Mouse (Mus musculus): Measurements from ENCODE around the gene Crybb2. TPM values are rescaled to one million over a fixed set of nuclear protein-coding genes. Genes with fewer than 3 reads are reported as not detected.

The Crybb2 gene
- total RNA-seq, 2 experiments from 2014 or later = not detected

DNA sequence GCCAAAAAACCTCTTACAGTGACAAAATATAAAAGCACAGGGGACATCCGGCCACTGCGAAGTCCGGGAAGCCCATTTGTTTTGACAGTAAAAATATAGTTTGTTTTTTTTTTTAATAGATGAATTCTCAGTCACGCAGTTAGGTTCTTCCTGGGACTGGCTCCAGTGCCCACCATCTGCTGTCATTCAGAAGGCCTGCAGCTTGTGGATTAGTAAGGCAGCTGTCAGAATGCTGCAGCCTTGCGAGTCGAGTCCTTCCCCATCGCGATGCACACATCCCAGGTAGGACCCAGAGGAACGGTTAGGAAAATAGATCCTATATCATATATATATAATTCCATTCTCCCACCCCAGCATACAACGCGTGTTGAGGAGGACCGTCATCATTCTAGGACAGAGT, 16.5 kb upstream of the Crybb2 start:
- no peak for TF ChIP-seq CTCF (IDR thresholded peaks at IDR 0.05)
- intact Hi-C loops (cut with DNase I) = no loop called here

DNA sequence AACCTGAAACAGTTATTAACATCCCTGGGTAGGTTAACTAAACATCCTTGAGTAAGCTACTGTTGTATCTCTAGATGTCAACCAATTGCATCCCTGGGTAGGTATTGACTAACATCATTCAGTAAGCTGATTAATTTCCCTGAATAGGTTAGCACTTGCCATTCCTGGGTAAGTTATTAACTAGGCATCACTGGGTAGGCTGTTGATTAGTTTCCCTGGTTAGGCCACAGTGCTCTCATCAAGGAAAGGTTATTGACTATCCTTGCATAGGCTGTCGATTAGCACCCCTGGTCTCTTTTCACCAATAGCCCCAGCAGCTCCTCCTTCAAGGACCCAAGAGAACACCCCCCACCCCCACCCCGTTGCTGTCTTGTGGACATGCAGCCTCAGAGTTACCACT, 16.0 kb upstream of the Crybb2 start:
- no peak for DNase-seq
- intact Hi-C loops (cut with DNase I) = no loop called here
- Histone ChIP-seq H3K27ac (no peak overlapping the region), H3K4me3 (no peak overlapping the region)
- no peak for TF ChIP-seq CTCF (IDR thresholded peaks at IDR 0.05)

More for the DNA sequence above, 16.5 kb upstream of the Crybb2 start:
- no peak overlapping the region for H3K27ac ChIP-seq
- no peak for DNase-seq
- no peak overlapping the region for H3K4me3 ChIP-seq

DNA sequence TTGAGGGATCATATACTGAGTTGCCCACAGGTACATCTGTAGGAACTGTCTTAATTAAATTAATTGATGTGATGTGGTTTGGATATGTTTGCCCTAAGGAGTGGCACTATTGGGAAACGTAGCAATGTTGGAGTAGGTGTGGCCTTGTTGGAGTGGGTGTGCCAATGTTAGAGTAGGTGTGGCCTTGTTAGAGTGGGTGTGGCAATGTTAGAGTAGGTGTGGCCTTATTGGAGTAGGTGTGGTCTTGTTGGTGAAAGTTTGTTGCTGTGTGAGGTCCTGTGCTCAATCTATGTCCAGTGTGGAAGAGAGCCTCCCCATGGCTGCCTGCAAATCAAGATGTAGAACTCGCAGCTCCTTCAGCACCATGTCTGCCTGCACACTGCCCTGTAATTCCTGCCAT, 14.4 kb upstream of the Crybb2 start:
- Histone ChIP-seq H3K27ac (no peak overlapping the region), H3K4me3 (no peak overlapping the region)
- TF ChIP-seq CTCF (IDR thresholded peaks at IDR 0.05) = no peak
- intact Hi-C loops (cut with DNase I) = no loop called here
- DNase-seq = no peak

DNA sequence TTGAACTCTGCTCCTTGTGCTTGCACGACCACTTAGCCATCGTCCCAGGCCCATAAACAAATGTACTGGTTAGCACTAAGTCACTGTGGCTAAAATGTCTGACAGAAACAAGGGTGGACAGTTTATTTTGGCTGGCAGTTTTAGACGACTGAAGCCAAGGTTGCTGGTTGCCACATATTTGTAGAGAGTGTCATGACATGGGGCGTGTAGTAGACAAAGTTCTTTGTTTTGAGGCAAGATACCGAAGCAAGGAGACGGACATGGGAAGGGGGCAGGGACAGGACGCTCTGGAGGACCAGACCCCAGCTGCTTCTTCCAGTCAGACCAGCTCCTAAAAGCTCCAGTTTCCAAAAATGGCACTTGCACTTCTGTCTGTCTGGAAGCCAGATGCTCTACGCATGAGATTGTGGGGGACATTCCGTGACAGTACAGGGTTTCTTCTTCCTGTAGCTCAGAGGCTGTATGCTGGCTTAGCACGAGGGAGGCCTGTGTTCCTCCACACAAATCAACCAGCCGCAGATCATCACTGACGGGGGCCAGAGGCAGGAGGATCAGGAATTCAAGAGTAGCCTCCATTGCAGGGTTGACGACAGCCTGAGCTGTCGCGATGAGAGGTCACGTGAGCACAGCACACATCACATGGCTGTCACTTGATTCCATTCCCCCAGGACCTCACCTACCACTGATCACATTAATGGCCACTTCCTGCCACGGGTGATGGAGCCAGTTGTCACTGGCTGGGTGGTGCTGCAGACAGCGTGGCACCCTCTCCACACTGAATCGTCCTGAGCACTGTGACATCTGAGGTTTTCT, 12.6 kb upstream of the Crybb2 start:
- DNase-seq = no peak
- H3K4me3 ChIP-seq = peak overlapping the region; percentile 9; the same call in 1 of the 2 replicates
- TF ChIP-seq CTCF (IDR thresholded peaks at IDR 0.05) = no peak
- intact Hi-C loops (cut with DNase I) = no loop called here
- no peak overlapping the region for H3K27ac ChIP-seq

DNA sequence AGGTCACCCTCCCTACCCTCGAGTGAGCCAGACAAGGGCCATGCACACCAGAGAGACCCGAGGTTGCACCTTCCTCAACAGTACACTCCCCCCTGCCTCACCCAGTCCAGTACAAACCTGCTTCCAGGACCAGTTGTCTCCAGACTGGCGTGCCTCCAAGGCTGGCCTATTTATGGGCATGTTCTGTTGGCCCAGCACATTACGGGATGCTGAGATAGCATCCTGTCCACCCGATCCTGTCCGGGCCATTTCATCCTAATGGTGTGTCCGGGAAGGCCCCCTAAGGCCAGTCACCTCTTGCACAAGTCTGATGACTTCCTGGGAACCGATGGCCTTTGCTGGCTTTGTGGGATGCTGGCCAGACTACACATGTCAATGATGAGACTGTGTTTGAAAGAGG, 11.5 kb upstream of the Crybb2 start, which contains the start of gene Crybb3:
Gene Crybb3 (minus strand): TSS at position 146 of the 400 bp plus-strand sequence.
- intact Hi-C loops (cut with DNase I) = no loop called here
- peak; percentile 78 for DNase-seq

DNA sequence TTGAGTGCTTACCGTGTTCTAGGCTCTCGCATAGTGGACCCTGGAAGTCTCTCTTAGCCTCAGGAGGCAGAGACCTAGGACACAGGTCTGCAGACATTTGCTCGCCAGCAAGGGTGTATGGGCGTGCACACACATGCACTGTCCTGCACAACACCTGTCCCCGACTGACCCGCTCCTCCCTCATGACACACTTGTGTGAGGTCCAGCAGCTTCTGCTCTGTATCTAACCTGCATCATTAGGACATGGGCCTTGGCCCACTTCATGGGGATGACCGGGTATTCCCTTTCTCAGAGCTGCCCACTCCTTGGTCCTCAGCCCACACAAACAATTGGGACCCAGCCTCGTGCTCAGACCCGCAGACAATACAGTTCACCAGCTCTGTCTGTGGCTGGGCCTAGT, 11.1 kb upstream of the Crybb2 start:
- DNase-seq = no peak
- Histone ChIP-seq H3K4me3 (no peak overlapping the region), H3K27ac (no peak overlapping the region)
- TF ChIP-seq CTCF (IDR thresholded peaks at IDR 0.05) = no peak
- intact Hi-C loops (cut with DNase I) = no loop called here

More for the DNA sequence above, 11.5 kb upstream of the Crybb2 start, which contains the start of gene Crybb3:
- Histone ChIP-seq H3K4me3 (no peak within 1 kb of the TSS), H3K27ac (no peak within 1 kb of the TSS)
- no peak for TF ChIP-seq CTCF (IDR thresholded peaks at IDR 0.05)

DNA sequence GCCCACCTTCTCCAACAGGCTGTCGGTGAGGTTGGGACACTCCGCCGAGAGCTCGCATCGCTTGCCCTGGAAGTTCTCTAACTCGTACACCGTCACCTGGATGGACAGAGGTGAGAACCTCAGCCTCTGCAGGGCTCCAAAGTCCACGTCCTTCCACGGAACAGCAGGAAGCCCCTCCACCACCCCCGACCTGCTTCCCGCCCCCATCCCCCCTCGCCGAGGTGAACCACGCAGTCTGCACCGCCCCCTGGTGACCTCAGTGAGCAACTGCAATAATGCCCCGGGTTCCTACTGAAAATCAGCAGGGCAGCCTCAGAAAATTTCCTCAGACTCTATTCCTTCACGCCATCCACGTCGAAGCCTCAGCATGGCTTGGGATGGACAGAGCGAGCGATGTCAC, 9.9 kb upstream of the Crybb2 start:
- Histone ChIP-seq H3K4me3 (peak overlapping the region; percentile 23; the same call in 1 of the 2 replicates), H3K27ac (no peak overlapping the region)
- peak; percentile 48 for DNase-seq
- intact Hi-C loops (cut with DNase I) = loop anchor here (2.0 kb wide), 1 partner anchor 647 kb away; no protein-coding TSS in a partner anchor
- TF ChIP-seq CTCF (IDR thresholded peaks at IDR 0.05) = peak; percentile 69

DNA sequence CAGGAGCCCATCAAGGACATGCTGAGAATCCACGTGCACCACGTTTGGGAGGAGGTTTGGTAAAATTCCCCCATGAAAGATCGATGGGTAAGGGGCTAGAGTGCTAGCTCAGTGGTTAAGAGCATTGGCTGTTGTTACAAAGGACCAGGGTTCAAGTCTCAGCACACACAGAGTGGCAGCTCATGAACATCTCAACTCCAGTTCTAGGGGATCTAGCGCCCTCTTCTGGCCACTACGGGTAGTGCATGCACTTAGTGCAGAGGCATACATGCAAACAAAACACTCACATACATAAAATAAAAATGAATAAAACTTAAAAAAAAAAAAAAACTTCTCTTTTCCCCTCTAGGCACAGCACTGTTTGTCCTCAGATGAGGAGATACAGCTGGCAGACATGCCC, 8.8 kb upstream of the Crybb2 start:
- DNase-seq = no peak
- Histone ChIP-seq H3K4me3 (no peak overlapping the region), H3K27ac (no peak overlapping the region)
- TF ChIP-seq CTCF (IDR thresholded peaks at IDR 0.05) = peak; percentile 58
- intact Hi-C loops (cut with DNase I) = loop anchor here (2.0 kb wide), 1 partner anchor 646 kb away; no protein-coding TSS in a partner anchor

DNA sequence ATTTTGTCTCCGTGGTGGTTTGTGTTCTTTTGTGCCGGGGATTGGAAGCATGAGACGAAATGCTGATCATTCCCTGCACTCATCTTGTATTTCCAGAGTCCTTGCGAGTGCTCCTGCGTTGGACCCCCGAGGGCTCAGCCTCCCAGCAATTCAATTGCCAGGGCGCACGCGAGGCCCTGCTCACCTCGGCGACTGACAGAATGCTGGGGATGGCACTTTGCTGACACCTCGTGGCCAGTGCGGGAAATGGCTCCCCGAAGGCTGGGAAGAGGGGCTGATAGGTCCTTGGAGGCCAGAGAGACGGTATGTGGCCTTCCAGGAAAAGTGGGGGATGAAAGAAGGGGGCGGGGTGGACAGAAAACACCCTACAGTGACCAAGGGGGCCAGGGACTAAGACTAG, 15.6 kb downstream of the Crybb2 start:
- intact Hi-C loops (cut with DNase I) = loop anchor here (1.0 to 5.0 kb wide), 2 partner anchors 184 to 202 kb away; no protein-coding TSS in a partner anchor
- DNase-seq = peak; percentile 85
- Histone ChIP-seq H3K4me3 (no peak overlapping the region), H3K27ac (no peak overlapping the region)
- peak; percentile 91 for TF ChIP-seq CTCF (IDR thresholded peaks at IDR 0.05)

DNA sequence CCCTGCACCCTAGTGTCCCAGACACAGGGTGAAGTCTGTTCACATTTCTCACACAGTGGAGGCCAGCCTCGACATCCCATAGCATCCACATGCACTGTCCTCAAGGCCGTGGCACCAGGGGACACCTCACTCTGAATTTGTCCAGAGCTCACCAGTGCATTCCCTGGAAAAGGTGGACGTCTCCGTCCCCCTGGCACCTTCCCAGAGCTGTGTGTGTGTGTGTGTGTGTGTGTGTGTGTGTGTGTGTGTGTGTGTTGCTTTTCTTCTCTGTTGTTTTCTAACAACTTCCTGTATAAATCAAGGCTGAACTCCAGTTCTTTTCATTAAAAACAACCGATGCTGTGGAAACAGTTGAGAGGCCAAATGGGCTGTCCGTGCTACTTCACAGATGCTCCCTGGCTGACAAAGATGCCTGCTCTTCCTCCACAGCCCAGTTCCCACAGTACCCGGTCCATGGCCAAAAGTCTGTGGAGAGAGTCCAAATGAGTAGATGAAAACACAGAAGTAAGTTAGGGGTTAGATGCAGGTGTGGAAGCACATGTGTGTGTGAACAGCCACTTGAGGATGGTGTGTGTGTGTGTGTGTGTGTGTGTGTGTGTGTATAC, 19.2 kb downstream of the Crybb2 start:
- no peak for TF ChIP-seq CTCF (IDR thresholded peaks at IDR 0.05)
- intact Hi-C loops (cut with DNase I) = loop anchor here (5.0 kb wide), 1 partner anchor 198 kb away; no protein-coding TSS in a partner anchor
- Histone ChIP-seq H3K27ac (no peak overlapping the region), H3K4me3 (no peak overlapping the region)
- no peak for DNase-seq

DNA sequence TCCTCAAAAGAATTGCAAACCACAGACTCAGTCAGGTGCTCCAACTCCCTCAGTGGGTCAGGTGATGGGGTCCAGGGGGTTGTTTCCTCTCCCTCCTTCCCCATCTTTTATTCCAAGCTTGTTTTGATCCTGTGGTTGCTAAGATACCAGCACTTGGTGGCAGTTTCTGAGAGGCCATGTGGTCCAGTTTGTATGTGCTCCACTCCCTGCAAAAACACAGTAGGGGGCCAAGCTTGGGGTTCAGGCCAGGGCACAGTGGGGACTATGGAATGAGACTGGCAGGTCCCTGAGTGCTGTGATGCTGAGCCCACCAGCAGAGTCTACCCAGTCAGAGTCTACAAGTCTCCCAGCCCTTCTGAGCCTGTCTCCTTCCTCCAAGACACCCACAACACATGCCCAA, 20.0 kb downstream of the Crybb2 start:
- intact Hi-C loops (cut with DNase I) = loop anchor here (5.0 kb wide), 1 partner anchor 198 kb away; no protein-coding TSS in a partner anchor
- Histone ChIP-seq H3K4me3 (no peak overlapping the region), H3K27ac (no peak overlapping the region)
- TF ChIP-seq CTCF (IDR thresholded peaks at IDR 0.05) = no peak
- no peak for DNase-seq

DNA sequence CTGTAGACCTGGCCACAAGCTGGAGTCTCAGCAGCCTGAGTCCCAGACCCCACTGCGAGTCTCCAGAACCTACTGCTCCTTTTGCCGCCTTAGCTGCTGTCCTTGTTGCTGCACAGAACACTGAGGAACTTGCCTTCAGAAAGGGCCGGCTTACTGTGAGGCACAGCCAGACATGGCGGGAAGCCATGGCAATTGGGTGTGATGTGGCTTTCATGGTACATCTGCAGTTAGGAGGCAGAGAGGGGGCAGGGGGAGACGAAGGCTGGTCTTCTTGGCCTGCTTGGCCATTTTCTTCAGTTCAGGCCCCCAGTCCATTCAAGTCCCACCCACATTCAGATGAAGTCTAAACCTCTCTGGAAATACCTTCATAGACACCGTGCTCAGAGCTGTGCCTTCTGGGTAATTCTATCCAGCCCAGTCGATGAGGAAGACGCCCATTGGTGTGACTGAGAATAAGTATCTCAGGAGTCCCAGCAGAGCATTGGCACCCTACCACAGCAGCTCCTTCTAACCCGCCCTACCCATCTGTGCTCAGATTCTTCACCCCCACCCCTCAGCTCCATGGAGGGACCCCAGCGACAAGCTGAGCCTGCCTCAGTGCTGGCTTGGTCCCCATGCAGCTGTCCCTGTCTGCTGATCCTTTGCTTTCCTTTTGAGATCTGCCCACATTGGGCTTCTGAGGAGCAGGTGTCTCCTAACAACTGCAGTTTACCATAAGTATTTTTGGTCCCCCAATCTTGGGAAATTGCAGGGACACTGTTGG, 24.2 kb downstream of the Crybb2 start:
- no peak for TF ChIP-seq CTCF (IDR thresholded peaks at IDR 0.05)
- H3K27ac ChIP-seq = peak overlapping the region; percentile 49
- intact Hi-C loops (cut with DNase I) = no loop called here
- H3K4me3 ChIP-seq = no peak overlapping the region
- DNase-seq = peak; percentile 51

Data from gastrocnemius, adult 2 months (tissue).